Mouse (Mus musculus): ENCODE data around the gene Cntnap2.

DNA sequence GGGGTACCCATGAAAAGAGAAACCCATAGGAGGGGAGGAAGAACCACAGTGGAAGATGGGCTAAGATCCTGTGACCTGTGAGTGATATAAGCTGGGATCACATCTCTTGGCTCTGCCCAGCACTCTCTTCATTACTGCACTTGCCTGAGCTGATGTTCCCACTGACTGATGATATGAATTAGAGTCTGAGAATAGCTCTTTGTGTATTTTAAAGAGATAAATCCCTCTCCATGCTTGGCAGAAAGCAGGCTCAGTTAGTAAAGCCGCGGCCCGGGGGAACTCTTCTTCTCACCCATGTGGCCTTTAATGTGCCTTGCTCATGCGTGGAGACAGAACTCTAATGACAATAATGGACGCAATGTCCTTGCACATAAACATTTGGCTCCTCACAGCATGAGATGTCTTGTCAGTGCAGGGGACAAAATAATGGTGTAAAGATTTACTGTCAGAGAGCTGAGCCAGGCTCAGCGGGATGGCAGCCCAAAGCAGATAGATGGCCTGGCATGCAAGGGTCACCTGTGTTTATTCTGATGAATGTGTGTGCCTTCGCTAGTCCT lies 485.2 kb downstream of the Cntnap2 start:
- no peak for TF ChIP-seq GATA1 (IDR thresholded peaks at IDR 0.05; ENCODE audit: low read length)
- no peak for TF ChIP-seq TAL1 (IDR thresholded peaks at IDR 0.05; ENCODE audit: low read length)

Measured in erythroblast, embryonic 14.5 days (primary cell).